Comparison of ENCODE assay signal across 19 mouse cellular contexts in genomic region chr1:177015917-177016316, GRCm38 (mm10).
A peak's percentile ranks its signal among the peaks of the same experiment; 100 is the strongest.
DNase-seq lines count a peak whose midpoint lies in the region; ATAC-seq and TF ChIP-seq lines count a peak whose summit lies in the region.
"Had no signal": no experiment of that assay in that cellular context is flagged by ENCODE, and none has a peak within 500 bp of the region (broad histone marks: within the 10 kb centered on the region; RNA-seq: fewer than 3 reads in every experiment).

No protein-coding gene starts in this region.

- 40% methylated on average over 3 of the region's 3 CpGs for WGBS in hindbrain, embryonic 12.5 days
- 29% methylated on average over 3 of the region's 3 CpGs for WGBS in hindbrain, embryonic 16.5 days
- WGBS in stomach, embryonic 14.5 days = 55% methylated on average over 3 of the region's 3 CpGs
- 53% methylated on average over 3 of the region's 3 CpGs for WGBS in stomach, postnatal 0 days
- WGBS in forebrain, embryonic 16.5 days = 26% methylated on average over 3 of the region's 3 CpGs

- peak overlapping the region; percentile 17; the same call in 1 of the 2 replicates for H3K27ac ChIP-seq in hindbrain, embryonic 12.5 days
- no peak overlapping the region for H3K27ac ChIP-seq in hindbrain, embryonic 16.5 days (ENCODE audit: low read depth, low read length)
- peak overlapping the region; percentile 27; the same call in 1 of the 2 replicates for H3K27ac ChIP-seq in stomach, embryonic 14.5 days (ENCODE audit: low read length)
- no peak overlapping the region for H3K27ac ChIP-seq in stomach, postnatal 0 days (replicated peaks)
- peak overlapping the region; percentile 77 for H3K27ac ChIP-seq in forebrain, embryonic 16.5 days (ENCODE audit: low read length)
- H3K27ac ChIP-seq: intestine, embryonic 15.5 days; limb, embryonic 13.5 days; liver, embryonic 14.5 days had no signal

- no peak for TF ChIP-seq EP300 in stomach, postnatal 0 days (optimal IDR thresholded peaks at IDR 0.05)

- peaks cover 34% of the 10 kb centered on the region for H3K4me1 ChIP-seq in hindbrain, embryonic 12.5 days
- H3K4me1 ChIP-seq in hindbrain, embryonic 16.5 days (ENCODE audit: control insufficient read depth, insufficient read depth, low read depth, low read length) = peaks cover 6% of the 10 kb centered on the region
- H3K4me1 ChIP-seq in stomach, embryonic 14.5 days (ENCODE audit: control insufficient read depth, insufficient read depth, low read length) = peaks cover 18% of the 10 kb centered on the region; the same call in 1 of the 2 replicates
- 0 out of 2 replicates have a peak, but pooled peaks cover 2% of the 10 kb centered on the region for H3K4me1 ChIP-seq in stomach, postnatal 0 days (replicated peaks; ENCODE audit: control insufficient read depth, insufficient read depth)
- H3K4me1 ChIP-seq in forebrain, embryonic 16.5 days (replicated peaks; ENCODE audit: control insufficient read depth, insufficient read depth, low read length) = peaks cover 29% of the 10 kb centered on the region

- H3K4me3 ChIP-seq in hindbrain, embryonic 12.5 days = no peak overlapping the region
- H3K4me3 ChIP-seq in hindbrain, embryonic 16.5 days (ENCODE audit: low read length) = no peak overlapping the region
- no peak overlapping the region for H3K4me3 ChIP-seq in stomach, embryonic 14.5 days (ENCODE audit: low read depth, low read length)
- no peak overlapping the region for H3K4me3 ChIP-seq in stomach, postnatal 0 days (ENCODE audit: low read depth, low read length)
- no peak overlapping the region for H3K4me3 ChIP-seq in forebrain, embryonic 16.5 days (replicated peaks; ENCODE audit: low read length)
- H3K4me3 ChIP-seq: embryonic facial prominence, embryonic 15.5 days; intestine, embryonic 15.5 days; limb, embryonic 13.5 days had no signal

- H3K9me3 ChIP-seq in hindbrain, embryonic 12.5 days (replicated peaks) = no peaks in the 10 kb centered on the region
- H3K9me3 ChIP-seq in hindbrain, embryonic 16.5 days (ENCODE audit: control insufficient read depth, low read length) = no peaks in the 10 kb centered on the region
- no peaks in the 10 kb centered on the region for H3K9me3 ChIP-seq in stomach, embryonic 14.5 days (ENCODE audit: control insufficient read depth, low read depth, low read length)
- H3K9me3 ChIP-seq in stomach, postnatal 0 days (ENCODE audit: control insufficient read depth, low read length) = no peaks in the 10 kb centered on the region
- no peaks in the 10 kb centered on the region for H3K9me3 ChIP-seq in forebrain, embryonic 16.5 days (ENCODE audit: control insufficient read depth, low read length)
- H3K9me3 ChIP-seq: embryonic facial prominence, embryonic 15.5 days; intestine, embryonic 15.5 days; limb, embryonic 13.5 days had no signal

- no peaks in the 10 kb centered on the region; the same call in 1 of the 2 replicates for H3K36me3 ChIP-seq in hindbrain, embryonic 12.5 days
- H3K36me3 ChIP-seq in hindbrain, embryonic 16.5 days (ENCODE audit: control insufficient read depth, insufficient read depth, low read length) = no peaks in the 10 kb centered on the region
- no peaks in the 10 kb centered on the region for H3K36me3 ChIP-seq in stomach, embryonic 14.5 days (ENCODE audit: control insufficient read depth, insufficient read depth, low read length)
- no peaks in the 10 kb centered on the region for H3K36me3 ChIP-seq in stomach, postnatal 0 days (ENCODE audit: control insufficient read depth, insufficient read depth, low read length)
- H3K36me3 ChIP-seq in forebrain, embryonic 16.5 days (ENCODE audit: control insufficient read depth, insufficient read depth) = no peaks in the 10 kb centered on the region; the same call in 1 of the 2 replicates
- H3K36me3 ChIP-seq: embryonic facial prominence, embryonic 15.5 days; intestine, embryonic 15.5 days had no signal

- no peak overlapping the region for H3K4me2 ChIP-seq in hindbrain, embryonic 12.5 days (replicated peaks)
- no peak overlapping the region for H3K4me2 ChIP-seq in hindbrain, embryonic 16.5 days (ENCODE audit: low read length)
- H3K4me2 ChIP-seq in stomach, embryonic 14.5 days (replicated peaks; ENCODE audit: low read depth, low read length) = no peak overlapping the region
- no peak overlapping the region for H3K4me2 ChIP-seq in stomach, postnatal 0 days (replicated peaks; ENCODE audit: low read depth)
- no peak overlapping the region for H3K4me2 ChIP-seq in forebrain, embryonic 16.5 days (ENCODE audit: low read length)
- H3K4me2 ChIP-seq: embryonic facial prominence, embryonic 15.5 days; intestine, embryonic 15.5 days; limb, embryonic 13.5 days had no signal

- no peak overlapping the region for H3K9ac ChIP-seq in hindbrain, embryonic 12.5 days
- H3K9ac ChIP-seq in hindbrain, embryonic 16.5 days (ENCODE audit: low read depth, low read length) = no peak overlapping the region
- no peak overlapping the region for H3K9ac ChIP-seq in stomach, embryonic 14.5 days (replicated peaks; ENCODE audit: low read depth, low read length)
- no peak overlapping the region for H3K9ac ChIP-seq in stomach, postnatal 0 days (ENCODE audit: low read length)
- 0 out of 2 replicates have a peak overlapping the region, but pooled peaks have one; percentile 13 for H3K9ac ChIP-seq in forebrain, embryonic 16.5 days (replicated peaks; ENCODE audit: low read depth, low read length)
- H3K9ac ChIP-seq: embryonic facial prominence, embryonic 15.5 days; intestine, embryonic 15.5 days; limb, embryonic 13.5 days; liver, embryonic 14.5 days had no signal

- no peak for ATAC-seq in hindbrain, embryonic 12.5 days (ENCODE audit: low FRiP score)
- ATAC-seq in hindbrain, embryonic 16.5 days = no peak
- ATAC-seq in stomach, embryonic 14.5 days (ENCODE audit: insufficient number of reproducible peaks, insufficient read depth, low FRiP score, low read depth) = no peak
- no peak for ATAC-seq in stomach, postnatal 0 days (ENCODE audit: low FRiP score, low TSS enrichment)
- no peak for ATAC-seq in forebrain, embryonic 16.5 days
- ATAC-seq: intestine, embryonic 15.5 days had no signal

- no peak for TF ChIP-seq CTCF in stomach, postnatal 0 days (IDR thresholded peaks at IDR 0.05; ENCODE audit: low read depth)

- DNase-seq in stomach, postnatal 0 days (ENCODE audit: low spot score) = no peak
- DNase-seq in thymus, postnatal 14 days = no peak
- DNase-seq in ovary, postnatal 14 days (ENCODE audit: low spot score) = no peak
- DNase-seq in kidney, postnatal 14 days = no peak
- DNase-seq: adrenal gland, adult 2 months; B cell, adult 2 months; cerebellum, adult 11-12 months; cerebellum, postnatal 25 days; gastrocnemius, postnatal 36 days; kidney, postnatal 4 days; right cerebral cortex, postnatal 14 days had no signal

- no peaks in the 10 kb centered on the region for H3K27me3 ChIP-seq in hindbrain, embryonic 12.5 days
- H3K27me3 ChIP-seq in hindbrain, embryonic 16.5 days (replicated peaks; ENCODE audit: control insufficient read depth, insufficient read depth, low read length) = no peaks in the 10 kb centered on the region
- H3K27me3 ChIP-seq in stomach, embryonic 14.5 days (ENCODE audit: control insufficient read depth, insufficient read depth, low read length) = no peaks in the 10 kb centered on the region
- H3K27me3 ChIP-seq in stomach, postnatal 0 days (ENCODE audit: control insufficient read depth, insufficient read depth, low read length) = no peaks in the 10 kb centered on the region
- H3K27me3 ChIP-seq in forebrain, embryonic 16.5 days (replicated peaks; ENCODE audit: control insufficient read depth, insufficient read depth, low read length) = no peaks in the 10 kb centered on the region
- H3K27me3 ChIP-seq: embryonic facial prominence, embryonic 15.5 days; intestine, embryonic 15.5 days; limb, embryonic 13.5 days had no signal

Comparison
In these comparisons a context has a peak if more than half of its experiments do, and no peak if none do; other contexts are left out.
1. H3K27ac ChIP-seq: peak in hindbrain, embryonic 12.5 days (single experiment), stomach, embryonic 14.5 days (single experiment) and forebrain, embryonic 16.5 days (single experiment); none in hindbrain, embryonic 16.5 days (single experiment) and stomach, postnatal 0 days (single experiment).